Mouse (Mus musculus): ENCODE data around the gene Auts2. TPM values are rescaled to one million over a fixed set of nuclear protein-coding genes. Genes with fewer than 3 reads are reported as not detected.

Auts2 gene
- polyA plus RNA-seq, 1 experiment from 2014 or later, result 4.4 TPM

GRCm38 (mm10) chr5:132216143-132216542 is 327.0 kb downstream of the Auts2 start:
- Histone ChIP-seq H3K9me3 (ENCODE audit: low read length) (no peaks in the 10 kb centered on the region), H3K4me3 (ENCODE audit: low read depth, low read length) (no peak overlapping the region), H3K36me3 (ENCODE audit: insufficient read depth, low read length) (no peaks in the 10 kb centered on the region), H3K9ac (replicated peaks; ENCODE audit: low read depth) (no peak overlapping the region), H3K27me3 (replicated peaks; ENCODE audit: insufficient read depth, low read length) (no peaks in the 10 kb centered on the region), H3K27ac (ENCODE audit: low read length) (no peak overlapping the region), H3K4me2 (replicated peaks; ENCODE audit: low read depth, low read length) (no peak overlapping the region), H3K4me1 (ENCODE audit: insufficient read depth, low read depth, low read length) (no peaks in the 10 kb centered on the region)
- ATAC-seq, result peak; percentile 17
- peak; percentile 11 for DNase-seq (ENCODE audit: low spot score)
- WGBS, result 53% methylated on average over 2 of the region's 2 CpGs
- TF ChIP-seq CTCF (IDR thresholded peaks at IDR 0.05), result no peak
- TF ChIP-seq EP300 (IDR thresholded peaks at IDR 0.05), result no peak

GRCm38 (mm10) chr5:132212446-132212845 is 330.7 kb downstream of the Auts2 start:
- Histone ChIP-seq H3K4me3 (ENCODE audit: low read depth, low read length) (no peak overlapping the region), H3K9ac (replicated peaks; ENCODE audit: low read depth) (no peak overlapping the region), H3K36me3 (ENCODE audit: insufficient read depth, low read length) (no peaks in the 10 kb centered on the region), H3K9me3 (ENCODE audit: low read length) (no peaks in the 10 kb centered on the region), H3K27ac (ENCODE audit: low read length) (no peak overlapping the region), H3K4me1 (ENCODE audit: insufficient read depth, low read depth, low read length) (no peaks in the 10 kb centered on the region), H3K27me3 (replicated peaks; ENCODE audit: insufficient read depth, low read length) (no peaks in the 10 kb centered on the region), H3K4me2 (replicated peaks; ENCODE audit: low read depth, low read length) (no peak overlapping the region)
- DNase-seq (ENCODE audit: low spot score) (no peak), ATAC-seq (no peak)
- 85% methylated on average over 2 of the region's 2 CpGs for WGBS
- TF ChIP-seq EP300 (IDR thresholded peaks at IDR 0.05) (no peak), CTCF (IDR thresholded peaks at IDR 0.05) (no peak)

- DNase-seq (ENCODE audit: low spot score) (no peak), ATAC-seq (no peak)
- H3K27me3 ChIP-seq (replicated peaks; ENCODE audit: insufficient read depth, low read length), result no peaks in the 10 kb centered on the region
- H3K9me3 ChIP-seq (ENCODE audit: low read length), result no peaks in the 10 kb centered on the region
- H3K36me3 ChIP-seq (ENCODE audit: insufficient read depth, low read length), result no peaks in the 10 kb centered on the region
- H3K4me3 ChIP-seq (ENCODE audit: low read depth, low read length), result no peak overlapping the region
- no peaks in the 10 kb centered on the region for H3K4me1 ChIP-seq (ENCODE audit: insufficient read depth, low read depth, low read length)
- no peak overlapping the region for H3K9ac ChIP-seq (replicated peaks; ENCODE audit: low read depth)
- TF ChIP-seq EP300 (IDR thresholded peaks at IDR 0.05) (no peak), CTCF (IDR thresholded peaks at IDR 0.05) (no peak)
- H3K4me2 ChIP-seq (replicated peaks; ENCODE audit: low read depth, low read length), result no peak overlapping the region
- no peak overlapping the region for H3K27ac ChIP-seq (ENCODE audit: low read length)
These were observed 333.4 kb downstream of the Auts2 start for GRCm38 (mm10) chr5:132209694-132210093.

GRCm38 (mm10) chr5:132206220-132206619 is 336.9 kb downstream of the Auts2 start:
- DNase-seq (ENCODE audit: low spot score) (no peak), ATAC-seq (no peak)
- no peak for TF ChIP-seq EP300 (IDR thresholded peaks at IDR 0.05)
- TF ChIP-seq CTCF (IDR thresholded peaks at IDR 0.05), result no peak
- Histone ChIP-seq H3K27me3 (replicated peaks; ENCODE audit: insufficient read depth, low read length) (no peaks in the 10 kb centered on the region), H3K4me2 (replicated peaks; ENCODE audit: low read depth, low read length) (no peak overlapping the region), H3K27ac (ENCODE audit: low read length) (no peak overlapping the region), H3K9me3 (ENCODE audit: low read length) (no peaks in the 10 kb centered on the region), H3K36me3 (ENCODE audit: insufficient read depth, low read length) (no peaks in the 10 kb centered on the region), H3K4me3 (ENCODE audit: low read depth, low read length) (no peak overlapping the region), H3K4me1 (ENCODE audit: insufficient read depth, low read depth, low read length) (no peaks in the 10 kb centered on the region), H3K9ac (replicated peaks; ENCODE audit: low read depth) (no peak overlapping the region)
- 93% methylated on average over 1 of the region's 1 CpGs for WGBS

- 88% methylated on average over 11 of the region's 11 CpGs for WGBS
- ATAC-seq (no peak), DNase-seq (ENCODE audit: low spot score) (no peak)
- Histone ChIP-seq H3K4me1 (ENCODE audit: insufficient read depth, low read depth, low read length) (no peaks in the 10 kb centered on the region), H3K4me3 (ENCODE audit: low read depth, low read length) (no peak overlapping the region), H3K36me3 (ENCODE audit: insufficient read depth, low read length) (no peaks in the 10 kb centered on the region), H3K9ac (replicated peaks; ENCODE audit: low read depth) (no peak overlapping the region), H3K9me3 (ENCODE audit: low read length) (no peaks in the 10 kb centered on the region), H3K27ac (ENCODE audit: low read length) (no peak overlapping the region), H3K4me2 (replicated peaks; ENCODE audit: low read depth, low read length) (no peak overlapping the region), H3K27me3 (replicated peaks; ENCODE audit: insufficient read depth, low read length) (no peaks in the 10 kb centered on the region)
- TF ChIP-seq EP300 (IDR thresholded peaks at IDR 0.05) (no peak), CTCF (IDR thresholded peaks at IDR 0.05) (no peak)
These were observed 339.3 kb downstream of the Auts2 start for GRCm38 (mm10) chr5:132203846-132204245.

- Histone ChIP-seq H3K9ac (replicated peaks; ENCODE audit: low read depth) (no peak overlapping the region), H3K36me3 (ENCODE audit: insufficient read depth, low read length) (no peaks in the 10 kb centered on the region), H3K9me3 (ENCODE audit: low read length) (no peaks in the 10 kb centered on the region), H3K4me2 (replicated peaks; ENCODE audit: low read depth, low read length) (no peak overlapping the region), H3K27ac (ENCODE audit: low read length) (no peak overlapping the region), H3K4me3 (ENCODE audit: low read depth, low read length) (no peak overlapping the region), H3K27me3 (replicated peaks; ENCODE audit: insufficient read depth, low read length) (no peaks in the 10 kb centered on the region), H3K4me1 (ENCODE audit: insufficient read depth, low read depth, low read length) (no peaks in the 10 kb centered on the region)
- WGBS, result 26% methylated on average over 4 of the region's 4 CpGs
- DNase-seq (ENCODE audit: low spot score) (peak; percentile 31), ATAC-seq (no peak)
- TF ChIP-seq CTCF (IDR thresholded peaks at IDR 0.05) (no peak), EP300 (IDR thresholded peaks at IDR 0.05) (no peak)
These were observed 342.0 kb downstream of the Auts2 start for GRCm38 (mm10) chr5:132201077-132201645.

- Histone ChIP-seq H3K27ac (ENCODE audit: low read length) (no peak overlapping the region), H3K36me3 (ENCODE audit: insufficient read depth, low read length) (no peaks in the 10 kb centered on the region), H3K9me3 (ENCODE audit: low read length) (no peaks in the 10 kb centered on the region), H3K4me1 (ENCODE audit: insufficient read depth, low read depth, low read length) (no peaks in the 10 kb centered on the region), H3K4me3 (ENCODE audit: low read depth, low read length) (no peak overlapping the region), H3K27me3 (replicated peaks; ENCODE audit: insufficient read depth, low read length) (no peaks in the 10 kb centered on the region), H3K9ac (replicated peaks; ENCODE audit: low read depth) (no peak overlapping the region), H3K4me2 (replicated peaks; ENCODE audit: low read depth, low read length) (no peak overlapping the region)
- DNase-seq (ENCODE audit: low spot score), result peak; percentile 15
- WGBS, result 37% methylated on average over 4 of the region's 4 CpGs
- TF ChIP-seq EP300 (IDR thresholded peaks at IDR 0.05) (no peak), CTCF (IDR thresholded peaks at IDR 0.05) (no peak)
- ATAC-seq, result no peak
These were observed 342.5 kb downstream of the Auts2 start for GRCm38 (mm10) chr5:132200595-132200994.

All from lung, postnatal 0 days (tissue).